9 mouse cellular contexts compared by ENCODE assay signal in the genomic region with DNA sequence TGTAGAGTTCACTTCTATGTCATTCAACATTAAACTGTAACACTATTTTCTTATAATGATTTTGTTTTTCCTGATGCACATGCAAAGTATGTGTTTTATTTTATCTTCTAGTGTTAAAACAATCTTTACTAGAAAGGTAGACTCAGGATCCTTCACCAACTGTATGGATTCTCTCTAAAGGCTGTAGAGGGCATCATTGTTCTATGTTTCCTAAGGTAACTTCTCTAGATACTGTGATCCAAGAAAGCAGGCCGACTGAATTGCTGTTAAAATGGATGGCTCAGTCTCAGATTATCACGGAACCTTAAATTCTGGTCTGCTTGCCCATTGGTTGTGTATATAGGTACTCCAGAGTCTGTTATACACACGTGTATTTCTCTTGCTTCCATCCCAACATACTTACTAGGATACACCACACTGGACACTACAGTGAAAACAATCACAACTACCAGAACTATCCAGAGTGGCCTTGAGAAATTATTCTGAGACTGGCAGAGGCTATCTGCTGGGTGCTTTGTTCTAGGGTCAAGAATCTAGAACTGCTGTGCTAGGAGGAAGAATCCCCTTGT. TPM values are rescaled to one million over a fixed set of nuclear protein-coding genes. Genes with fewer than 3 reads are reported as not detected.
DNase-seq lines count a peak whose midpoint lies in the region; ATAC-seq and TF ChIP-seq lines count a peak whose summit lies in the region.
"Had no signal": no experiment of that assay in that cellular context is flagged by ENCODE, and none has a peak within 500 bp of the region (broad histone marks: within the 10 kb centered on the region; RNA-seq: fewer than 3 reads in every experiment).

No protein-coding gene starts in this region.

- no peaks in the 10 kb centered on the region for H3K27me3 ChIP-seq in heart, adult 2 months (ENCODE audit: control insufficient read depth, insufficient read depth, low read length)
- H3K27me3 ChIP-seq in lung, postnatal 0 days (replicated peaks; ENCODE audit: insufficient read depth, low read length) = no peaks in the 10 kb centered on the region
- H3K27me3 ChIP-seq in hindbrain, embryonic 14.5 days (ENCODE audit: control insufficient read depth, insufficient read depth, low read length) = no peaks in the 10 kb centered on the region
- no peaks in the 10 kb centered on the region for H3K27me3 ChIP-seq in splenic B cell, adult 2 months (ENCODE audit: control insufficient read depth, insufficient read depth, low read length, poor library complexity, severe bottlenecking)
- H3K27me3 ChIP-seq: limb, embryonic 15.5 days had no signal

- DNase-seq in heart, adult 2 months = no peak
- DNase-seq in heart, adult 9 months (ENCODE audit: low spot score in 2 of 2) = no peak
- peak; percentile 70 for DNase-seq in lung, postnatal 0 days (ENCODE audit: low spot score)
- DNase-seq in lung, adult 18-20 months = no peak
- peak; percentile 76 for DNase-seq in hindbrain, embryonic 14.5 days (ENCODE audit: low spot score)
- DNase-seq in splenic B cell, adult 2 months (ENCODE audit: low read depth, low spot score) = peak; percentile 5
- DNase-seq in layer of hippocampus, adult 11-12 months (ENCODE audit: low spot score) = no peak
- no peak for DNase-seq in urinary bladder, postnatal 36 days (ENCODE audit: low spot score in 2 of 2)

- 25% methylated on average over 3 of the region's 3 CpGs for WGBS in heart, adult 2 months
- WGBS in lung, postnatal 0 days = 37% methylated on average over 3 of the region's 3 CpGs
- WGBS in hindbrain, embryonic 14.5 days = 29% methylated on average over 3 of the region's 3 CpGs

- TF ChIP-seq CTCF in heart, adult 2 months (IDR thresholded peaks at IDR 0.05) = peak; percentile 81
- TF ChIP-seq CTCF in lung, postnatal 0 days (IDR thresholded peaks at IDR 0.05) = peak; percentile 69

- no peaks in the 10 kb centered on the region for H3K79me2 ChIP-seq in heart, adult 2 months (replicated peaks; ENCODE audit: control insufficient read depth, insufficient read depth, low read length)

- H3K4me2 ChIP-seq in lung, postnatal 0 days (replicated peaks; ENCODE audit: low read depth, low read length) = no peak overlapping the region
- no peak overlapping the region for H3K4me2 ChIP-seq in hindbrain, embryonic 14.5 days (replicated peaks)
- H3K4me2 ChIP-seq: limb, embryonic 15.5 days had no signal

- intact Hi-C loops in heart, adult 2 months (cut with DNase I) = loop anchor here (2.0 to 5.0 kb wide), 4 partner anchors 68 to 1028 kb away; no protein-coding TSS in a partner anchor

- peaks cover 5% of the 10 kb centered on the region for H3K36me3 ChIP-seq in heart, adult 2 months (ENCODE audit: control insufficient read depth, insufficient read depth, low read length)
- no peaks in the 10 kb centered on the region for H3K36me3 ChIP-seq in lung, postnatal 0 days (ENCODE audit: insufficient read depth, low read length)
- H3K36me3 ChIP-seq in hindbrain, embryonic 14.5 days (replicated peaks; ENCODE audit: control insufficient read depth, insufficient read depth) = no peaks in the 10 kb centered on the region
- no peaks in the 10 kb centered on the region for H3K36me3 ChIP-seq in splenic B cell, adult 2 months (ENCODE audit: control insufficient read depth, insufficient read depth, low read length, poor library complexity, severe bottlenecking)
- H3K36me3 ChIP-seq: limb, embryonic 15.5 days had no signal

- no peaks in the 10 kb centered on the region for H3K9me3 ChIP-seq in lung, postnatal 0 days (ENCODE audit: low read length)
- H3K9me3 ChIP-seq in hindbrain, embryonic 14.5 days (ENCODE audit: control insufficient read depth, low read length) = no peaks in the 10 kb centered on the region
- H3K9me3 ChIP-seq: limb, embryonic 15.5 days had no signal

- TF ChIP-seq EP300 in heart, adult 2 months (IDR thresholded peaks at IDR 0.05; ENCODE audit: insufficient read depth, low read depth, low read length) = no peak
- no peak for TF ChIP-seq EP300 in lung, postnatal 0 days (IDR thresholded peaks at IDR 0.05)

- no peak for TF ChIP-seq POLR2A in heart, adult 2 months (IDR thresholded peaks at IDR 0.05; ENCODE audit: insufficient read depth, low read depth, low read length)

- no peak overlapping the region for H3K27ac ChIP-seq in heart, adult 2 months
- no peak overlapping the region for H3K27ac ChIP-seq in lung, postnatal 0 days (ENCODE audit: low read length)
- no peak overlapping the region for H3K27ac ChIP-seq in hindbrain, embryonic 14.5 days
- H3K27ac ChIP-seq: limb, embryonic 15.5 days had no signal

- peak; percentile 62 for ATAC-seq in lung, postnatal 0 days
- peak; percentile 68; the same call in 1 of the 2 replicates for ATAC-seq in hindbrain, embryonic 14.5 days (ENCODE audit: low FRiP score)

- no peak overlapping the region for H3K9ac ChIP-seq in heart, adult 2 months (ENCODE audit: low read depth, low read length)
- H3K9ac ChIP-seq in lung, postnatal 0 days (replicated peaks; ENCODE audit: low read depth) = no peak overlapping the region
- H3K9ac ChIP-seq in hindbrain, embryonic 14.5 days = no peak overlapping the region
- H3K9ac ChIP-seq: limb, embryonic 15.5 days had no signal

- peaks cover 4% of the 10 kb centered on the region for H3K4me1 ChIP-seq in heart, adult 2 months (ENCODE audit: control insufficient read depth, insufficient read depth, low read length)
- H3K4me1 ChIP-seq in lung, postnatal 0 days (ENCODE audit: insufficient read depth, low read depth, low read length) = 0 out of 2 replicates have a peak, but pooled peaks cover 6% of the 10 kb centered on the region
- H3K4me1 ChIP-seq in hindbrain, embryonic 14.5 days (replicated peaks; ENCODE audit: control insufficient read depth, insufficient read depth, low read length) = 0 out of 2 replicates have a peak, but pooled peaks cover 4% of the 10 kb centered on the region

- no peak overlapping the region for H3K4me3 ChIP-seq in heart, adult 2 months
- no peak overlapping the region for H3K4me3 ChIP-seq in lung, postnatal 0 days (ENCODE audit: low read depth, low read length)
- H3K4me3 ChIP-seq in hindbrain, embryonic 14.5 days (replicated peaks; ENCODE audit: low read length) = no peak overlapping the region
- H3K4me3 ChIP-seq: limb, embryonic 15.5 days had no signal

RNA-seq across cellular contexts. Expression of a gene that starts 23.2 kb away (rescaled TPM):
- total RNA-seq in heart, adult 2 months (2021) = 10 to 100 TPM; 32.1 to 36.0 TPM
- 25.2 and 47.1 TPM in 2 replicates for polyA plus RNA-seq in heart, adult 2 months (2012; rRNA removed)
- polyA plus RNA-seq in lung, postnatal 0 days (2015; fragmentation: Nextera tagmentation; extraction: Ambion mirVana) = 24.3 and 24.8 TPM in 2 replicates
- 23.5 and 24.0 TPM in 2 replicates for polyA plus RNA-seq in hindbrain, embryonic 14.5 days (2014; fragmentation: Nextera tagmentation; extraction: Ambion mirVana)

RNA-seq across cellular contexts. Expression of a gene that starts 23.2 kb away (rescaled TPM):
- total RNA-seq in heart, adult 2 months (2021) = 10 to 100 TPM; 29.4 to 44.1 TPM
- polyA plus RNA-seq in heart, adult 2 months (2012; rRNA removed) = 9.3 and 20.0 TPM in 2 replicates
- 6.7 and 7.6 TPM in 2 replicates for polyA plus RNA-seq in lung, postnatal 0 days (2015; fragmentation: Nextera tagmentation; extraction: Ambion mirVana)
- polyA plus RNA-seq in hindbrain, embryonic 14.5 days (2014; fragmentation: Nextera tagmentation; extraction: Ambion mirVana) = 11.7 and 16.5 TPM in 2 replicates

RNA-seq across cellular contexts. Expression of a gene that starts 23.4 kb away (rescaled TPM):
- total RNA-seq in heart, adult 2 months (2021) = 1 to 10 TPM; 1.3 to 1.4 TPM
- 0.39 and 0.67 TPM in 2 replicates for polyA plus RNA-seq in heart, adult 2 months (2012; rRNA removed)
- 3.1 and 3.2 TPM in 2 replicates for polyA plus RNA-seq in lung, postnatal 0 days (2015; fragmentation: Nextera tagmentation; extraction: Ambion mirVana)
- polyA plus RNA-seq in hindbrain, embryonic 14.5 days (2014; fragmentation: Nextera tagmentation; extraction: Ambion mirVana) = 13.0 and 13.7 TPM in 2 replicates

RNA-seq across cellular contexts. Expression of a gene that starts 28.9 kb away (rescaled TPM):
- 10 to 100 TPM; 23.8 to 24.4 TPM for total RNA-seq in heart, adult 2 months (2021)
- polyA plus RNA-seq in heart, adult 2 months (2012; rRNA removed) = not detected in 2 replicates
- polyA plus RNA-seq in lung, postnatal 0 days (2015; fragmentation: Nextera tagmentation; extraction: Ambion mirVana) = 21.4 and 24.6 TPM in 2 replicates
- polyA plus RNA-seq in hindbrain, embryonic 14.5 days (2014; fragmentation: Nextera tagmentation; extraction: Ambion mirVana) = 23.4 and 24.4 TPM in 2 replicates

Comparison
In these comparisons a context has a peak if more than half of its experiments do, and no peak if none do; other contexts are left out.
1. DNase-seq: peak in lung, postnatal 0 days (single experiment), hindbrain, embryonic 14.5 days (single experiment) and splenic B cell, adult 2 months (single experiment); none in heart, adult 2 months (0 of 2), heart, adult 9 months (0 of 2), lung, adult 18-20 months (0 of 2), layer of hippocampus, adult 11-12 months (single experiment) and urinary bladder, postnatal 36 days (0 of 2).